8 mouse cellular contexts compared by ENCODE assay signal in genomic region chr12:17690564-17691281, GRCm38 (mm10). TPM values are rescaled to one million over a fixed set of nuclear protein-coding genes. Genes with fewer than 3 reads are reported as not detected.
A peak's percentile ranks its signal among the peaks of the same experiment; 100 is the strongest.
DNase-seq lines count a peak whose midpoint lies in the region; ATAC-seq and TF ChIP-seq lines count a peak whose summit lies in the region.

Hpcal1 (plus strand) TSS chr12:17690856.

- intact Hi-C loops in left cerebral cortex, adult 2 months (cut with DNase I) = loop anchor here (5.0 kb wide), 1 partner anchor 133 kb away; no protein-coding TSS in a partner anchor

- peak within 1 kb of the TSS; percentile 68 for H3K4me3 ChIP-seq in cortical plate, adult 2 months (ENCODE audit: insufficient read depth, low read length)
- H3K4me3 ChIP-seq in hindbrain, postnatal 0 days (ENCODE audit: low read length) = peak within 1 kb of the TSS; percentile 73
- peak within 1 kb of the TSS; percentile 83 for H3K4me3 ChIP-seq in left cerebral cortex, adult 2 months
- H3K4me3 ChIP-seq in macrophage (ENCODE audit: inconsistent target) = peak within 1 kb of the TSS; percentile 86

- TF ChIP-seq POLR2A in cortical plate, adult 2 months (IDR thresholded peaks at IDR 0.05; ENCODE audit: extremely low read depth, insufficient read depth, low read length) = no peak

- no peaks in the 10 kb centered on the region for H3K36me3 ChIP-seq in hindbrain, postnatal 0 days (ENCODE audit: insufficient read depth, low read length)
- H3K36me3 ChIP-seq in macrophage (ENCODE audit: inconsistent target) = no peaks in the 10 kb centered on the region

- peak; percentile 92 for ATAC-seq in hindbrain, postnatal 0 days

- peak within 1 kb of the TSS; percentile 69 for H3K9ac ChIP-seq in hindbrain, postnatal 0 days (replicated peaks; ENCODE audit: low read length)

- H3K27ac ChIP-seq in cortical plate, adult 2 months (ENCODE audit: insufficient read depth, low read length) = peak within 1 kb of the TSS; percentile 44; the same call in 1 of the 2 replicates
- H3K27ac ChIP-seq in hindbrain, postnatal 0 days = peak within 1 kb of the TSS; percentile 51
- H3K27ac ChIP-seq in left cerebral cortex, adult 2 months = peak within 1 kb of the TSS; percentile 82
- H3K27ac ChIP-seq in macrophage = peak within 1 kb of the TSS; percentile 73

- no peaks in the 10 kb centered on the region for H3K27me3 ChIP-seq in hindbrain, postnatal 0 days (ENCODE audit: insufficient read depth, low read length)

- H3K4me2 ChIP-seq in hindbrain, postnatal 0 days (ENCODE audit: low read depth, low read length) = peak within 1 kb of the TSS; percentile 96

- TF ChIP-seq CTCF in cortical plate, adult 2 months (IDR thresholded peaks at IDR 0.05; ENCODE audit: extremely low read depth, insufficient read depth, low read length) = no peak
- no peak for TF ChIP-seq CTCF in hindbrain, postnatal 0 days (IDR thresholded peaks at IDR 0.05; ENCODE audit: low read depth)
- no peak for TF ChIP-seq CTCF in left cerebral cortex, adult 2 months (IDR thresholded peaks at IDR 0.05)

- no peaks in the 10 kb centered on the region for H3K9me3 ChIP-seq in hindbrain, postnatal 0 days (ENCODE audit: low read length)

- no peaks in the 10 kb centered on the region for H3K4me1 ChIP-seq in cortical plate, adult 2 months (ENCODE audit: control insufficient read depth, insufficient read depth, low read length)
- peaks cover 16% of the 10 kb centered on the region for H3K4me1 ChIP-seq in hindbrain, postnatal 0 days (ENCODE audit: insufficient read depth, low read length)

- whole genome bisulfite sequencing in hindbrain, postnatal 0 days = under 1% methylated on average over 65 of the region's 72 CpGs
- WGBS in macrophage (ENCODE audit: missing documents) = under 1% methylated on average over 72 of the region's 72 CpGs

- peaks cover 50% of the 10 kb centered on the region for H3K79me2 ChIP-seq in macrophage (ENCODE audit: inconsistent target)

- DNase-seq in adipocyte (ENCODE audit: low spot score) = peak; percentile 85
- peak; percentile 92 to 94 for DNase-seq in gastrocnemius, adult 8-10 months (ENCODE audit: low spot score in 2 of 2)
- DNase-seq in hindbrain, postnatal 0 days (ENCODE audit: low spot score) = peak; percentile 89
- DNase-seq in left cerebral cortex, adult 2 months (ENCODE audit: extremely low spot score in 1 of 2, low spot score in 2 of 2) = peak; percentile 89 to 91
- peak; percentile 76 for DNase-seq in retina, postnatal 7 days (ENCODE audit: low read depth, low spot score)
- DNase-seq in urinary bladder, adult 18-20 months (ENCODE audit: low spot score in 2 of 2) = peak; percentile 93 to 98

RNA-seq across cellular contexts. Expression of gene Hpcal1, which starts in this region (rescaled TPM):
- polyA plus RNA-seq in cortical plate, adult 2 months (2012; rRNA removed) = 68.2 and 71.1 TPM in 2 replicates
- 1 to 10 TPM; 3.4 to 3.9 (median 3.5) TPM for total RNA-seq in gastrocnemius, adult 8-10 months (2022)
- total RNA-seq in hindbrain, postnatal 0 days (2014; rRNA removed) = 93.9 and 95.2 TPM in 2 replicates
- polyA plus RNA-seq in hindbrain, postnatal 0 days (2015; fragmentation: Nextera tagmentation; extraction: Ambion mirVana) = 171 and 180 TPM in 2 replicates
- total RNA-seq in left cerebral cortex, adult 2 months (2021) = 10 to 100 TPM; 78.5 to 93.8 TPM
- 10 to 100 TPM in 25 of 26 experiments, 1 to 10 TPM in 1; 7.3 to 55.5 (median 28.3) TPM for total RNA-seq in macrophage (2018; cell fraction: chromatin; rRNA removed)
- 100 to 1,000 TPM; 125 to 174 (median 149) TPM for total RNA-seq in macrophage (2018; cell fraction: cytosol; rRNA removed)
- 100 to 1,000 TPM in 4 of 26 experiments, 10 to 100 TPM in 22; 40.3 to 121 (median 76.1) TPM for total RNA-seq in macrophage (2018; cell fraction: nucleus; rRNA removed)
- 131 to 142 TPM (median 142 TPM) in 3 replicates for polyA plus RNA-seq in macrophage (2018)

Comparison
In these comparisons a context has a peak if more than half of its experiments do, and no peak if none do; other contexts are left out.
1. Peak in every context shown above with its lines: DNase-seq, ATAC-seq, H3K4me3 ChIP-seq and H3K27ac ChIP-seq.
2. RNA of gene Hpcal1 (total RNA-seq): 93.9 to 95.2 TPM in hindbrain, postnatal 0 days and 78.5 to 93.8 TPM in left cerebral cortex, adult 2 months; 3.4 to 3.9 TPM in gastrocnemius, adult 8-10 months; every median in the first group is over 10 times any median in the second.